Mouse (Mus musculus) CH12.LX (cell line): ENCODE data around the gene Gm37240. TPM values are rescaled to one million over a fixed set of nuclear protein-coding genes. Genes with fewer than 3 reads are reported as not detected.

Experiments used
- DNase-seq: peaks from one replicate; pipeline ENCODE4 v3.0.0-alpha.2; 2013; ENCODE audit errors: extremely low read depth
- H3K27ac ChIP-seq: 2 replicates; pipeline ENCODE4 v1.5.1; 2012; ENCODE audit warnings: low read depth, mild to moderate bottlenecking, control low read depth, moderate library complexity; ENCODE audit not compliant: insufficient read depth
- H3K27me3 ChIP-seq: replicated peaks from 2 replicates; pipeline ENCODE3; 2012; ENCODE audit warnings: inconsistent platforms
- H3K36me3 ChIP-seq, 2 experiments: replicated peaks in 1 of 2; 2 replicates each; pipeline versions ENCODE3 to v1.6.1; 2012; ENCODE audit warnings: inconsistent platforms in 1 of 2, low read length in 1 of 2, mild to moderate bottlenecking in 1 of 2, mixed read lengths in 1 of 2, moderate library complexity in 1 of 2; ENCODE audit not compliant: control insufficient read depth in 1 of 2, insufficient read depth in 1 of 2
- H3K4me1 ChIP-seq, 2 experiments: 2 replicates each; pipeline ENCODE4 v1.6.1; 2012; ENCODE audit warnings: inconsistent platforms in 1 of 2, moderate library complexity in 1 of 2; ENCODE audit not compliant: insufficient read depth in 2 of 2, control insufficient read depth in 1 of 2
- H3K4me2 ChIP-seq: 2 replicates; pipeline ENCODE4 v1.6.1; 2012; ENCODE audit warnings: low read depth, mild to moderate bottlenecking, control low read depth; ENCODE audit not compliant: poor library complexity, insufficient read depth, severe bottlenecking
- H3K4me3 ChIP-seq, 3 experiments: fragments of 150-350 bp in 1 of 3; sonication (generic) in 1 of 3; replicated peaks in 1 of 3; 2 replicates each; pipeline versions ENCODE3 to v1.5.1; 2011 to 2012; ENCODE audit warnings: low read depth in 2 of 3, low read length in 2 of 3, mild to moderate bottlenecking in 2 of 3, moderate library complexity in 2 of 3, control low read depth in 1 of 3, improper control_type of control experiment in 1 of 3, inconsistent platforms in 1 of 3, mixed read lengths in 1 of 3; ENCODE audit not compliant: poor library complexity in 1 of 3
- H3K79me2 ChIP-seq: replicated peaks from 2 replicates; pipeline ENCODE4 v1.6.1; 2012; ENCODE audit warnings: mild to moderate bottlenecking, moderate library complexity; ENCODE audit not compliant: control insufficient read depth, poor library complexity, insufficient read depth, severe bottlenecking; ENCODE audit errors: extremely low read depth
- H3K9ac ChIP-seq: 2 replicates; pipeline ENCODE4 v1.6.1; 2012; ENCODE audit warnings: low read depth, mild to moderate bottlenecking, control low read depth, moderate library complexity; ENCODE audit not compliant: insufficient read depth
- H3K9me3 ChIP-seq: replicated peaks from 2 replicates; pipeline ENCODE3; 2012; ENCODE audit warnings: low read length, inconsistent platforms, mixed read lengths
- BHLHE40 ChIP-seq: IDR thresholded peaks from 2 replicates; pipeline ENCODE4 v1.6.1; 2011; ENCODE audit warnings: mild to moderate bottlenecking, low read depth, low read length, improper control_type of control experiment
- CHD1 ChIP-seq: IDR thresholded peaks from 2 replicates; pipeline ENCODE4 v1.6.1; 2012; ENCODE audit warnings: low read depth, low read length, improper control_type of control experiment, inconsistent platforms
- CHD2 ChIP-seq: IDR thresholded peaks from 2 replicates; pipeline ENCODE4 v1.6.1; 2011; ENCODE audit warnings: low read length, improper control_type of control experiment
- CTCF ChIP-seq, 2 experiments: IDR thresholded peaks in 1 of 2; conservative IDR thresholded peaks in 1 of 2; 2 replicates each; pipeline ENCODE4 v1.5.1; 2011 to 2012; ENCODE audit warnings: low read depth in 2 of 2, low read length in 2 of 2, improper control_type of control experiment in 1 of 2, inconsistent platforms in 1 of 2, mild to moderate bottlenecking in 1 of 2, moderate library complexity in 1 of 2
- ELF1 ChIP-seq: IDR thresholded peaks from 2 replicates; pipeline ENCODE4 v1.6.1; 2014; ENCODE audit warnings: low read depth, mild to moderate bottlenecking, inconsistent platforms, low read length, improper control_type of control experiment
- EP300 ChIP-seq: IDR thresholded peaks from 2 replicates; pipeline ENCODE4 v1.6.1; 2011; ENCODE audit warnings: low read length, improper control_type of control experiment
- ETS1 ChIP-seq: conservative IDR thresholded peaks from 2 replicates; pipeline ENCODE4 v1.6.1; 2012; ENCODE audit warnings: low read depth, mild to moderate bottlenecking, inconsistent platforms, low read length, improper control_type of control experiment, moderate library complexity
- GABPA ChIP-seq: IDR thresholded peaks from 2 replicates; pipeline ENCODE4 v1.6.1; 2012; ENCODE audit warnings: low read depth, low read length, improper control_type of control experiment, inconsistent platforms; ENCODE audit not compliant: insufficient replicate concordance
- HCFC1 ChIP-seq: IDR thresholded peaks from 2 replicates; pipeline ENCODE4 v1.6.1; 2012; ENCODE audit warnings: low read depth, mild to moderate bottlenecking, inconsistent platforms, low read length, improper control_type of control experiment
- IRF4 ChIP-seq: IDR thresholded peaks from 2 replicates; pipeline ENCODE4 v1.6.1; 2014; ENCODE audit warnings: low read depth, mild to moderate bottlenecking, inconsistent platforms, low read length, improper control_type of control experiment
- JUN ChIP-seq: IDR thresholded peaks from 2 replicates; pipeline ENCODE4 v1.6.1; 2011; ENCODE audit warnings: low read depth, mild to moderate bottlenecking, low read length, improper control_type of control experiment, moderate library complexity; ENCODE audit not compliant: insufficient read depth
- JUND ChIP-seq: conservative IDR thresholded peaks from 2 replicates; pipeline ENCODE4 v1.6.1; 2011; ENCODE audit warnings: low read depth, low read length, improper control_type of control experiment
- KAT2A ChIP-seq: IDR thresholded peaks from 2 replicates; pipeline ENCODE4 v1.6.1; 2012; ENCODE audit warnings: low read length, improper control_type of control experiment, inconsistent platforms; ENCODE audit not compliant: insufficient replicate concordance
- MAFK ChIP-seq: IDR thresholded peaks from 2 replicates; pipeline ENCODE4 v1.6.1; 2011; ENCODE audit warnings: low read length, improper control_type of control experiment; ENCODE audit not compliant: insufficient replicate concordance
- MAX ChIP-seq: IDR thresholded peaks from 2 replicates; pipeline ENCODE4 v1.6.1; 2011; ENCODE audit warnings: low read length, improper control_type of control experiment
- MAZ ChIP-seq: IDR thresholded peaks from 2 replicates; pipeline ENCODE4 v1.6.1; 2012; ENCODE audit warnings: low read depth, mild to moderate bottlenecking, inconsistent platforms, low read length, improper control_type of control experiment, moderate library complexity
- MEF2A ChIP-seq: IDR thresholded peaks from 2 replicates; pipeline ENCODE4 v1.6.1; 2014; ENCODE audit warnings: low read depth, mild to moderate bottlenecking, inconsistent platforms, low read length, improper control_type of control experiment, borderline replicate concordance
- MXI1 ChIP-seq: IDR thresholded peaks from 2 replicates; pipeline ENCODE4 v1.6.1; 2011; ENCODE audit warnings: mild to moderate bottlenecking, low read depth, low read length, improper control_type of control experiment
- MYC ChIP-seq: IDR thresholded peaks from 2 replicates; pipeline ENCODE4 v1.6.1; 2011; ENCODE audit warnings: low read depth, mild to moderate bottlenecking, improper control_type of control experiment, low read length
- NELFE ChIP-seq: IDR thresholded peaks from 2 replicates; pipeline ENCODE4 v1.6.1; 2011; ENCODE audit warnings: low read depth, low read length, improper control_type of control experiment
- NRF1 ChIP-seq: IDR thresholded peaks from 2 replicates; pipeline ENCODE4 v1.6.1; 2014; ENCODE audit warnings: low read depth, mild to moderate bottlenecking, inconsistent platforms, low read length, improper control_type of control experiment, moderate library complexity
- PAX5 ChIP-seq: IDR thresholded peaks from 2 replicates; pipeline ENCODE4 v1.6.1; 2012; ENCODE audit warnings: low read length, inconsistent platforms, mixed read lengths
- POLR2A ChIP-seq: IDR thresholded peaks from 2 replicates; pipeline ENCODE4 v1.6.1; 2011; ENCODE audit warnings: low read depth, mild to moderate bottlenecking, improper control_type of control experiment, low read length
- POLR2AphosphoS2 ChIP-seq: IDR thresholded peaks from 2 replicates; pipeline ENCODE4 v1.6.1; 2011; ENCODE audit warnings: low read depth, low read length, improper control_type of control experiment
- RAD21 ChIP-seq: IDR thresholded peaks from 2 replicates; pipeline ENCODE4 v1.6.1; 2011; ENCODE audit warnings: low read depth, mild to moderate bottlenecking, low read length, improper control_type of control experiment, moderate library complexity
- RCOR1 ChIP-seq: conservative IDR thresholded peaks from 2 replicates; pipeline ENCODE4 v1.6.1; 2012; ENCODE audit warnings: low read depth, mild to moderate bottlenecking, inconsistent platforms, low read length, improper control_type of control experiment
- SIN3A ChIP-seq: IDR thresholded peaks from 2 replicates; pipeline ENCODE4 v1.6.1; 2012; ENCODE audit warnings: low read length, improper control_type of control experiment, inconsistent platforms
- SMC3 ChIP-seq: IDR thresholded peaks from 2 replicates; pipeline ENCODE4 v1.6.1; 2011; ENCODE audit warnings: low read depth, low read length, improper control_type of control experiment
- TBP ChIP-seq: conservative IDR thresholded peaks from 2 replicates; pipeline ENCODE4 v1.6.1; 2011; ENCODE audit warnings: low read depth, low read length, improper control_type of control experiment
- TCF12 ChIP-seq: IDR thresholded peaks from 2 replicates; pipeline ENCODE4 v1.6.1; 2014; ENCODE audit warnings: low read depth, mild to moderate bottlenecking, inconsistent platforms, low read length, improper control_type of control experiment
- UBTF ChIP-seq: IDR thresholded peaks from 2 replicates; pipeline ENCODE4 v1.6.1; 2012; ENCODE audit warnings: low read depth, mild to moderate bottlenecking, inconsistent platforms, low read length, improper control_type of control experiment, moderate library complexity
- USF1 ChIP-seq: IDR thresholded peaks from 2 replicates; pipeline ENCODE4 v1.6.1; 2014; ENCODE audit warnings: low read depth, mild to moderate bottlenecking, inconsistent platforms, low read length, improper control_type of control experiment
- USF2 ChIP-seq: conservative IDR thresholded peaks from 2 replicates; pipeline ENCODE4 v1.6.1; 2011; ENCODE audit warnings: low read depth, low read length, improper control_type of control experiment
- ZC3H11A ChIP-seq: IDR thresholded peaks from 2 replicates; pipeline ENCODE4 v1.6.1; 2012; ENCODE audit warnings: low read depth, mild to moderate bottlenecking, inconsistent platforms, low read length, improper control_type of control experiment
- ZKSCAN1 ChIP-seq: IDR thresholded peaks from 2 replicates; pipeline ENCODE4 v1.6.1; 2012; ENCODE audit warnings: low read depth, inconsistent platforms, low read length, improper control_type of control experiment, borderline replicate concordance
- ZMIZ1 ChIP-seq: IDR thresholded peaks from 2 replicates; pipeline ENCODE4 v1.6.1; 2012; ENCODE audit warnings: low read depth, mild to moderate bottlenecking, inconsistent platforms, low read length, improper control_type of control experiment
- ZNF384 ChIP-seq: IDR thresholded peaks from 2 replicates; pipeline ENCODE4 v1.6.1; 2012; ENCODE audit warnings: low read depth, low read length, improper control_type of control experiment, inconsistent platforms
- dilution Hi-C: fragments of 300-500 bp; cut with MboI; formaldehyde crosslinking; loops from 2 replicates; pipeline ENCODE4 v1.14.3; 2020; ENCODE audit warnings: low sequenced_read_pairs; ENCODE audit not compliant: extremely low pct_unique_long_range_greater_than_20kb, extremely low pct_ligation_motif_present
- in situ Hi-C: fragments of 300-500 bp; cut with MboI; formaldehyde crosslinking; loops from 3 replicates; pipeline ENCODE4 v1.14.3; 2019; ENCODE audit warnings: low sequenced_read_pairs, low pct_ligation_motif_present, low pct_unique_long_range_greater_than_20kb, mixed read lengths
- polyA plus RNA-seq: library from polyadenylated mRNA; unstranded; fragments of >175 nt; gene quantifications from 2 replicates; pipeline ENCODE4 v1.2.1, GENCODE M21; 2012; ENCODE audit warnings: low read depth; ENCODE audit not compliant: insufficient read length
- total RNA-seq, 2 experiments: library from RNA; depleted of rRNA; stranded (reverse); fragments of 300-350 nt in 1 of 2; fragments of >200 nt in 1 of 2; gene quantifications; 2 replicates each; pipeline ENCODE4 v1.2.3; 2012 to 2014

Gene Gm37240
- total and polyA plus RNA-seq, 3 experiments, result 0.08 to 0.19 (median 0.14) TPM

DNA sequence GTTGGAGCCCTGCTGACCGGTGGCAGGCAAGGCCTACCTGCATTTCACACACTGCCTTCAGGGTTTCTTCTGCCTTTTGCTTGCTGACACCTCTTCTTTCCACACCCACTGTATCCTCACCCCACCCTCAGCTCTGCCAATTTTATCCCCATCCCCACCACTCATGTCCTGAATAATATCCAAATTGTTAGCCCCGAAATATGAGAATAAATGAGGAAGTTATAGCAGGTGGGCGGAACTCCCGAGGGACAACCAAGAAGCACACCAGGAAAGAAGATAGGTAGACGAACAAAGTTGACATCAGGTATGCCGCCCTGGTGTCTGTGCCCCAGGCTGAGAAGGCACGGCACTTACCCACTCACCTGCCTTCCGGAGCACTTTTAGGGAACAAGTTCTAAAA lies 1207.8 kb downstream of the Gm37240 start (continued):
- TF ChIP-seq SMC3, result no peak; the same call in 1 of the 2 replicates
- TF ChIP-seq RAD21, result no peak

DNA sequence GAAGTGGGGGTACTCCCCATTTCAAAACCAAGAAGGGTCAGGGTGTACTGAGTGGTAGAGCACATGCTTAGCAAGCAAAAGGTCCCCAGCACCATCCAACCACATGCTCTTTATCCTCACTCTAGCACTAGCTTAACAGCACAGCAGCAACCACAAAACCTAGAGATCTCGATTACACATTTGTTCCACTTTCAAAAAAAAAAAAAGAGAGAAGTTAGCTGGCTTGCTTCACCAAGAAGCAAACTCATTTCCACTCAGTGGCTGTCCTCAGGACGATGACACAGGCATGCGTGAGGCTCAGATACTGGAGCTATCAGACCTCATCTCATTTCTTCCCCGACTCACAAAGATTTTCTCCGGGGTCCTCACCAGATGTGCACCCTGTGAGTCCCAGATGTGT lies 1208.4 kb downstream of the Gm37240 start:
- peak overlapping the region; percentile 97 for H3K27ac ChIP-seq
- H3K4me2 ChIP-seq, result peak overlapping the region; percentile 43
- dilution Hi-C loops (no loop called here), in situ Hi-C loops (no loop called here)
- peaks cover 51 to 97% of the 10 kb centered on the region in 2 experiments for H3K4me1 ChIP-seq
- no peak overlapping the region for H3K4me3 ChIP-seq
- H3K36me3 ChIP-seq, result peaks cover 2 to 30% of the 10 kb centered on the region in 2 experiments
- H3K9me3 ChIP-seq, result no peaks in the 10 kb centered on the region
- DNase-seq, result peak; percentile 83
- H3K9ac ChIP-seq, result peak overlapping the region; percentile 46
- no peaks in the 10 kb centered on the region for H3K27me3 ChIP-seq
- H3K79me2 ChIP-seq, result peaks cover 36% of the 10 kb centered on the region
- TF ChIP-seq MAFK, result no peak
- TF ChIP-seq ETS1, result peak; percentile 84
- peak; percentile 98 for TF ChIP-seq JUN
- TF ChIP-seq POLR2A, result peak; percentile 41; the same call in 1 of the 2 replicates
- peak; percentile 83; the same call in 1 of the 2 replicates for TF ChIP-seq MXI1
- TF ChIP-seq MAZ, result no peak
- peak; percentile 80 for TF ChIP-seq SIN3A
- TF ChIP-seq NRF1, result peak; percentile 72
- TF ChIP-seq ZC3H11A, result no peak
- no peak for TF ChIP-seq ELF1
- peak; percentile 77 for TF ChIP-seq BHLHE40
- peak; percentile 98 for TF ChIP-seq ZNF384
- no peak for TF ChIP-seq PAX5
- no peak; the same call in 1 of the 2 replicates for TF ChIP-seq RCOR1
- TF ChIP-seq KAT2A, result no peak
- TF ChIP-seq POLR2AphosphoS2, result no peak
- no peak for TF ChIP-seq CTCF (conservative IDR thresholded peaks at IDR 0.05 in 1 of 2, IDR thresholded peaks at IDR 0.05 in 1 of 2; ENCODE audit: low read depth in 2 of 2, low read length in 2 of 2)
- peak; percentile 96 for TF ChIP-seq MAX
- TF ChIP-seq USF1, result no peak
- peak; percentile 99 for TF ChIP-seq MYC
- TF ChIP-seq ZKSCAN1, result no peak
- peak; percentile 50; the same call in 1 of the 2 replicates for TF ChIP-seq IRF4
- TF ChIP-seq GABPA, result no peak
- TF ChIP-seq ZMIZ1, result no peak; the same call in 1 of the 2 replicates
- TF ChIP-seq EP300, result peak; percentile 93
- peak; percentile 79; the same call in 1 of the 2 replicates for TF ChIP-seq MEF2A
- TF ChIP-seq CHD1, result no peak; the same call in 1 of the 2 replicates
- TF ChIP-seq HCFC1, result no peak; the same call in 1 of the 2 replicates
- no peak; the same call in none of the 2 replicates for TF ChIP-seq RAD21
- TF ChIP-seq UBTF, result no peak
- TF ChIP-seq NELFE, result 0 out of 2 replicates have a peak, but pooled peaks have one; percentile 0
- TF ChIP-seq TBP, result peak; percentile 81
- TF ChIP-seq USF2, result peak; percentile 12; the same call in 1 of the 2 replicates
- peak; percentile 10; the same call in 1 of the 2 replicates for TF ChIP-seq SMC3
- TF ChIP-seq CHD2, result 0 out of 2 replicates have a peak, but pooled peaks have one; percentile 12
- peak; percentile 94 for TF ChIP-seq JUND
- TF ChIP-seq TCF12, result peak; percentile 71
